Mouse (Mus musculus): Measurements from ENCODE around the gene Nppb. TPM values are rescaled to one million over a fixed set of nuclear protein-coding genes. Genes with fewer than 3 reads are reported as not detected.
A peak's percentile ranks its signal among the peaks of the same experiment; 100 is the strongest.

The Nppb gene
- total and polyA plus RNA-seq, 3 experiments: not detected

- Histone ChIP-seq H3K9ac (ENCODE audit: insufficient read depth, low read depth) (no peak overlapping the region), H3K4me2 (ENCODE audit: insufficient read depth, low read depth, poor library complexity, severe bottlenecking) (no peak overlapping the region), H3K27me3 (replicated peaks) (no peaks in the 10 kb centered on the region), H3K9me3 (replicated peaks; ENCODE audit: low read length) (no peaks in the 10 kb centered on the region), H3K4me1 (ENCODE audit: control insufficient read depth in 1 of 2, insufficient read depth in 2 of 2) (no peaks in the 10 kb centered on the region), H3K27ac (ENCODE audit: insufficient read depth, low read depth) (no peak overlapping the region), H3K4me3 (replicated peaks in 1 of 3; ENCODE audit: low read depth in 2 of 3, low read length in 2 of 3, poor library complexity in 1 of 3) (no peak overlapping the region), H3K36me3 (replicated peaks in 1 of 2; ENCODE audit: control insufficient read depth in 1 of 2, insufficient read depth in 1 of 2, low read length in 1 of 2) (peaks cover 85 to 100% of the 10 kb centered on the region in 2 experiments), H3K79me2 (replicated peaks; ENCODE audit: control insufficient read depth, extremely low read depth, insufficient read depth, poor library complexity, severe bottlenecking) (no peaks in the 10 kb centered on the region)
- in situ Hi-C loops (cut with MboI; ENCODE audit: low pct_ligation_motif_present, low pct_unique_long_range_greater_than_20kb, low sequenced_read_pairs) (no loop called here), dilution Hi-C loops (cut with MboI; ENCODE audit: extremely low pct_ligation_motif_present, extremely low pct_unique_long_range_greater_than_20kb, low sequenced_read_pairs) (no loop called here)
- TF ChIP-seq MEF2A (IDR thresholded peaks at IDR 0.05; ENCODE audit: borderline replicate concordance, low read depth, low read length) (no peak), MAZ (IDR thresholded peaks at IDR 0.05; ENCODE audit: low read depth, low read length) (no peak), SMC3 (IDR thresholded peaks at IDR 0.05; ENCODE audit: low read depth, low read length) (peak; percentile 71), JUN (IDR thresholded peaks at IDR 0.05; ENCODE audit: insufficient read depth, low read depth, low read length) (no peak), RAD21 (IDR thresholded peaks at IDR 0.05; ENCODE audit: low read depth, low read length) (peak; percentile 60), CHD1 (IDR thresholded peaks at IDR 0.05; ENCODE audit: low read depth, low read length) (no peak), POLR2A (IDR thresholded peaks at IDR 0.05; ENCODE audit: low read depth, low read length) (no peak), ETS1 (conservative IDR thresholded peaks at IDR 0.05; ENCODE audit: low read depth, low read length) (no peak), USF1 (IDR thresholded peaks at IDR 0.05; ENCODE audit: low read depth, low read length) (no peak), E2F4 (IDR thresholded peaks at IDR 0.05; ENCODE audit: insufficient replicate concordance, low read depth, low read length) (no peak), TBP (conservative IDR thresholded peaks at IDR 0.05; ENCODE audit: low read depth, low read length) (no peak), MAX (IDR thresholded peaks at IDR 0.05; ENCODE audit: low read length) (no peak), NRF1 (IDR thresholded peaks at IDR 0.05; ENCODE audit: low read depth, low read length) (no peak), ELF1 (IDR thresholded peaks at IDR 0.05; ENCODE audit: low read depth, low read length) (no peak), KAT2A (IDR thresholded peaks at IDR 0.05; ENCODE audit: insufficient replicate concordance, low read length) (no peak), ZMIZ1 (IDR thresholded peaks at IDR 0.05; ENCODE audit: low read depth, low read length) (no peak), CTCF (conservative IDR thresholded peaks at IDR 0.05 in 1 of 2, IDR thresholded peaks at IDR 0.05 in 1 of 2; ENCODE audit: low read depth in 2 of 2, low read length in 2 of 2) (peak in 1 of 2 experiments; percentile 70; a peak in 2 of 4 replicates), NELFE (IDR thresholded peaks at IDR 0.05; ENCODE audit: low read depth, low read length) (0 out of 2 replicates have a peak, but pooled peaks have one; percentile 17), CHD2 (IDR thresholded peaks at IDR 0.05; ENCODE audit: low read length) (no peak), EP300 (IDR thresholded peaks at IDR 0.05; ENCODE audit: low read length) (no peak), MAFK (IDR thresholded peaks at IDR 0.05; ENCODE audit: insufficient replicate concordance, low read length) (no peak), USF2 (conservative IDR thresholded peaks at IDR 0.05; ENCODE audit: low read depth, low read length) (no peak), TCF12 (IDR thresholded peaks at IDR 0.05; ENCODE audit: low read depth, low read length) (no peak), HCFC1 (IDR thresholded peaks at IDR 0.05; ENCODE audit: low read depth, low read length) (no peak)
- DNase-seq (ENCODE audit: extremely low read depth): no peak
Observed at GRCm38 (mm10) chr4:148008412-148008811, 22.8 kb downstream of the Nppb start.
